Comparison of ENCODE assay signal across 8 mouse cellular contexts in genomic region chr5:121383857-121384756, GRCm38 (mm10). TPM values are rescaled to one million over a fixed set of nuclear protein-coding genes. Genes with fewer than 3 reads are reported as not detected.
A peak's percentile ranks its signal among the peaks of the same experiment; 100 is the strongest.
DNase-seq lines count a peak whose midpoint lies in the region; ATAC-seq lines count a peak whose summit lies in the region.

No protein-coding gene starts in this region.

- 0 out of 2 replicates have a peak, but pooled peaks cover 4% of the 10 kb centered on the region for H3K9me3 ChIP-seq in heart, embryonic 11.5 days (replicated peaks; ENCODE audit: control insufficient read depth, low read length)
- peaks cover 5% of the 10 kb centered on the region for H3K9me3 ChIP-seq in heart, embryonic 16.5 days (replicated peaks; ENCODE audit: control insufficient read depth, low read length)

- no peaks in the 10 kb centered on the region for H3K27me3 ChIP-seq in heart, embryonic 11.5 days (ENCODE audit: control insufficient read depth, insufficient read depth, low read length)
- no peaks in the 10 kb centered on the region for H3K27me3 ChIP-seq in heart, embryonic 16.5 days (ENCODE audit: control insufficient read depth, insufficient read depth, low read length)

- H3K27ac ChIP-seq in heart, embryonic 11.5 days (ENCODE audit: low read depth, low read length): peak overlapping the region; percentile 93
- peak overlapping the region; percentile 97 for H3K27ac ChIP-seq in heart, embryonic 16.5 days (ENCODE audit: low read length)

- WGBS in heart, embryonic 11.5 days (ENCODE audit: insufficient replicate concordance): 59% methylated on average over 10 of the region's 10 CpGs
- WGBS in heart, embryonic 16.5 days: 49% methylated on average over 10 of the region's 10 CpGs

- H3K36me3 ChIP-seq in heart, embryonic 11.5 days (ENCODE audit: control insufficient read depth, insufficient read depth, low read length): peaks cover 20% of the 10 kb centered on the region
- peaks cover 19% of the 10 kb centered on the region for H3K36me3 ChIP-seq in heart, embryonic 16.5 days (ENCODE audit: control insufficient read depth, insufficient read depth)

- peak overlapping the region; percentile 81 for H3K9ac ChIP-seq in heart, embryonic 11.5 days (ENCODE audit: low read depth, low read length)
- H3K9ac ChIP-seq in heart, embryonic 16.5 days (ENCODE audit: low read length): peak overlapping the region; percentile 90

- intact Hi-C loops in heart, postnatal 25 days (cut with DNase I): no loop called here
- intact Hi-C loops in left cerebral cortex, postnatal 10 days (cut with DNase I): no loop called here

- peak overlapping the region; percentile 72 for H3K4me3 ChIP-seq in heart, embryonic 11.5 days (ENCODE audit: low read depth, low read length)
- peak overlapping the region; percentile 85 for H3K4me3 ChIP-seq in heart, embryonic 16.5 days (ENCODE audit: low read length)

- H3K4me1 ChIP-seq in heart, embryonic 11.5 days (ENCODE audit: control insufficient read depth, insufficient read depth, low read length): peaks cover 16% of the 10 kb centered on the region; the same call in 1 of the 2 replicates
- peaks cover 17% of the 10 kb centered on the region for H3K4me1 ChIP-seq in heart, embryonic 16.5 days (ENCODE audit: control insufficient read depth, insufficient read depth, low read length)

- no peak for DNase-seq in heart, postnatal 25 days (ENCODE audit: low spot score)
- DNase-seq in Muller cell, postnatal 12 days (ENCODE audit: inconsistent ontology term): peak; percentile 70
- DNase-seq in lung, postnatal 25 days (ENCODE audit: low spot score): peak; percentile 45
- DNase-seq in frontal cortex, postnatal 10 days (ENCODE audit: low spot score in 2 of 2): no peak
- no peak for DNase-seq in cerebellum, adult 11 months
- no peak for DNase-seq in left cerebral cortex, postnatal 10 days (ENCODE audit: extremely low spot score in 1 of 2, low spot score in 2 of 2)

- no peak for ATAC-seq in heart, embryonic 11.5 days (replicated peaks; ENCODE audit: insufficient number of reproducible peaks, low FRiP score, low TSS enrichment)
- ATAC-seq in heart, embryonic 16.5 days (replicated peaks; ENCODE audit: extremely low read depth, insufficient read depth, low FRiP score): no peak

- H3K4me2 ChIP-seq in heart, embryonic 11.5 days: peak overlapping the region; percentile 72
- H3K4me2 ChIP-seq in heart, embryonic 16.5 days (ENCODE audit: low read depth, low read length): peak overlapping the region; percentile 76

RNA-seq across cellular contexts. Expression of gene Trafd1, which starts 1.3 kb away (rescaled TPM):
- polyA plus RNA-seq in heart, embryonic 11.5 days (2014; fragmentation: Nextera tagmentation; extraction: Ambion mirVana): 60.6 and 69.8 TPM in 2 replicates
- 10 to 100 TPM; 48.1 to 51.3 TPM for total RNA-seq in heart, postnatal 25 days (2021)
- 85.0 and 86.3 TPM in 2 replicates for polyA plus RNA-seq in heart, embryonic 16.5 days (2015; fragmentation: Nextera tagmentation; extraction: Ambion mirVana)
- 100 to 1,000 TPM in 1 of 2 experiments, 10 to 100 TPM in 1; 97.9 to 105 TPM for total RNA-seq in left cerebral cortex, postnatal 10 days (2021)

RNA-seq across cellular contexts. Expression of gene Naa25, which starts 13.6 kb away (rescaled TPM):
- 37.2 and 43.8 TPM in 2 replicates for polyA plus RNA-seq in heart, embryonic 11.5 days (2014; fragmentation: Nextera tagmentation; extraction: Ambion mirVana)
- total RNA-seq in heart, postnatal 25 days (2021): 10 to 100 TPM; 19.9 TPM
- 35.5 and 36.3 TPM in 2 replicates for polyA plus RNA-seq in heart, embryonic 16.5 days (2015; fragmentation: Nextera tagmentation; extraction: Ambion mirVana)
- total RNA-seq in left cerebral cortex, postnatal 10 days (2021): 10 to 100 TPM; 48.3 to 50.1 TPM

Comparison
In these comparisons a context has a peak if more than half of its experiments do, and no peak if none do; other contexts are left out.
1. DNase-seq: peak in Muller cell, postnatal 12 days (single experiment) and lung, postnatal 25 days (single experiment); none in heart, postnatal 25 days (single experiment), frontal cortex, postnatal 10 days (0 of 2), cerebellum, adult 11 months (single experiment) and left cerebral cortex, postnatal 10 days (0 of 2).